Mouse (Mus musculus): ENCODE data around the gene Lrrc59.

DNA sequence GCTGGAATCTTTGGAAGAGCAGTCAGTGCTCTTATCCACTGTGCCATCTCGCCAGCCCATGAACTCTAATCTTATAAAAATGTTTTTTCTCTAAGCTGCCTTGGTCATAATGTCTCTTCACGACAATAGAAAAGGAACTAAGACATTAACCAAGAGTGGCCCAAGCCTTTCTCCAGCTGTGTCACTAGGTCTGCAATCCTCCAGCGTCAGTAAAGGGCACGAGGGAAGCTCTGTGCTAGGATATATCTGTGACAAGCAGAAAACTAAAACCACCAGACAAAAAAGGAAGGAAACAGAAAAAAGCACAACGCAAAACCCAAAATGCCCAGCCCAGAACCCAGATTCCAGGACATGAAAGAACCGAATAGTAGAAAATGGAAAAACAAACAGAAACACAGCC is 57.6 kb downstream of the Lrrc59 start:
- no peak for TF ChIP-seq CTCF (IDR thresholded peaks at IDR 0.05; ENCODE audit: insufficient read depth, low read length)
- TF ChIP-seq POLR2A (IDR thresholded peaks at IDR 0.05; ENCODE audit: borderline replicate concordance, extremely low read depth, low read depth, low read length): no peak

Measured in lung, adult 2 months (tissue).